Mouse (Mus musculus) liver, embryonic 18 days (tissue): ENCODE measurements around the gene Nckap1l. TPM values are rescaled to one million over a fixed set of nuclear protein-coding genes. Genes with fewer than 3 reads are reported as not detected.

Experiments
- polyA plus RNA-seq: library from polyadenylated mRNA; depleted of rRNA; stranded (reverse); fragments of >200 nt; gene quantifications from 2 replicates; pipeline ENCODE4 v1.2.3, GENCODE M21; 2012; rRNA removed

The Nckap1l gene
- polyA plus RNA-seq: 9.7 and 10.4 TPM in 2 replicates

GRCm38 (mm10) chr15:103453551-103454218 lies at the start of gene Nckap1l:
Gene Nckap1l (plus strand): TSS chr15:103453794.

GRCm38 (mm10) chr15:103430241-103430640 lies 23.4 kb upstream of the Nckap1l start, which contains the start of gene Gtsf1:
Gene Gtsf1 (minus strand): TSS chr15:103430470.

GRCm38 (mm10) chr15:103448369-103448768 lies 5.2 kb upstream of the Nckap1l start, which contains the start of gene Gtsf2:
Gene Gtsf2 (minus strand): TSS chr15:103448469.

GRCm38 (mm10) chr15:103502435-103503250 lies 49.0 kb downstream of the Nckap1l start, which contains the start of gene Pde1b:
Gene Pde1b (plus strand): TSS chr15:103503034.

GRCm38 (mm10) chr15:103537822-103538213 lies 84.2 kb downstream of the Nckap1l start, which contains the start of gene Ppp1r1a:
Gene Ppp1r1a (minus strand): TSS chr15:103538003.

Other genes starting within 250 kb of the Nckap1l start
- 17.1 and 17.5 TPM in 2 replicates for gene Cbx5, start 214.0 kb upstream of the Nckap1l start, polyA plus RNA-seq
- 299 and 307 TPM in 2 replicates for gene Hnrnpa1, start 213.4 kb upstream of the Nckap1l start, polyA plus RNA-seq
- gene Nfe2, start 195.4 kb upstream of the Nckap1l start, polyA plus RNA-seq: 105 and 117 TPM in 2 replicates
- 123 and 127 TPM in 2 replicates for gene Copz1, start 181.1 kb upstream of the Nckap1l start, polyA plus RNA-seq
- gene Gpr84, start 143.2 kb upstream of the Nckap1l start, polyA plus RNA-seq: 0.85 and 0.87 TPM in 2 replicates
- 6.8 and 7.2 TPM in 2 replicates for gene Zfp385a, start 113.7 kb upstream of the Nckap1l start, polyA plus RNA-seq
- gene Itga5, start 87.0 kb upstream of the Nckap1l start, polyA plus RNA-seq: 12.3 and 14.7 TPM in 2 replicates
- gene Gtsf1, start 23.3 kb upstream of the Nckap1l start, polyA plus RNA-seq: not detected in 2 replicates
- gene Gtsf2, start 5.3 kb upstream of the Nckap1l start, polyA plus RNA-seq: not detected in 2 replicates
- gene Pde1b, start 49.2 kb downstream of the Nckap1l start, polyA plus RNA-seq: 2.5 and 3.4 TPM in 2 replicates
- gene Ppp1r1a, start 84.2 kb downstream of the Nckap1l start, polyA plus RNA-seq: 3.6 and 3.7 TPM in 2 replicates
- gene Glycam1, start 111.3 kb downstream of the Nckap1l start, polyA plus RNA-seq: not detected in 2 replicates